Mouse (Mus musculus): ENCODE data around the gene Stub1. TPM values are rescaled to one million over a fixed set of nuclear protein-coding genes. Genes with fewer than 3 reads are reported as not detected.

The Stub1 gene
- total RNA-seq, 2 experiments from 2014 or later, result 80.2 to 81.3 TPM

Small RNA genes within 50 kb of the gene (microRNA-seq; reads per million reads assigned to microRNA genes)
- gene Mir3082 (0 to 0.50 reads per million in 2 experiments), gene Mir6966 (0 to 1.3 reads per million in 2 experiments)

Other genes starting within 250 kb of the Stub1 start
- gene Gng13, start 116.2 kb downstream of the Stub1 start, total RNA-seq (2021), result not detected
- 1 to 10 TPM; 1.3 to 2.5 TPM for gene Chtf18, start 106.0 kb downstream of the Stub1 start, total RNA-seq (2021)
- 1 to 10 TPM; 3.4 to 3.8 TPM for gene Rpusd1, start 105.7 kb downstream of the Stub1 start, total RNA-seq (2021)
- not detected for gene Mslnl, start 97.4 kb downstream of the Stub1 start, total RNA-seq (2021)
- under 1 TPM in 1 of 2 experiments, not detected in 1; 0.74 TPM for gene Msln, start 79.0 kb downstream of the Stub1 start, total RNA-seq (2021)
- 10 to 100 TPM; 27.7 to 28.8 TPM for gene Narfl, start 59.6 kb downstream of the Stub1 start, total RNA-seq (2021)
- gene Haghl, start 47.7 kb downstream of the Stub1 start, total RNA-seq (2021), result 10 to 100 TPM; 13.9 to 16.1 TPM
- gene Ccdc78, start 46.8 kb downstream of the Stub1 start, total RNA-seq (2021), result not detected
- gene Fam173a, start 40.5 kb downstream of the Stub1 start, total RNA-seq (2021), result 10 to 100 TPM; 36.1 to 37.9 TPM
- gene AC134908.4, start 37.7 kb downstream of the Stub1 start, total RNA-seq (2021), result not detected
- gene Metrn, start 36.3 kb downstream of the Stub1 start, total RNA-seq (2021), result 10 to 100 TPM; 46.6 to 60.9 TPM
- gene Fbxl16, start 24.3 kb downstream of the Stub1 start, total RNA-seq (2021), result 1 to 10 TPM in 1 of 2 experiments, under 1 TPM in 1; 0.95 to 2.2 TPM
- gene Wdr24, start 9.8 kb downstream of the Stub1 start, total RNA-seq (2021), result 1 to 10 TPM; 9.1 to 9.2 TPM
- gene Jmjd8, start 4.5 kb downstream of the Stub1 start, total RNA-seq (2021), result 10 to 100 TPM; 20.3 to 23.6 TPM
- 10 to 100 TPM; 11.7 to 12.0 TPM for gene Rhbdl1, start 3.9 kb upstream of the Stub1 start, total RNA-seq (2021)
- gene Gm20683, start 8.4 kb upstream of the Stub1 start, total RNA-seq (2021), result 10 to 100 TPM in 1 of 2 experiments, 1 to 10 TPM in 1; 7.5 to 11.0 TPM
- gene Rhot2, start 11.4 kb upstream of the Stub1 start, total RNA-seq (2021), result 10 to 100 TPM; 38.0 to 47.1 TPM
- 1 to 10 TPM; 1.6 to 2.0 TPM for gene Wdr90, start 28.1 kb upstream of the Stub1 start, total RNA-seq (2021)
- gene Mcrip2, start 35.4 kb upstream of the Stub1 start, total RNA-seq (2021), result 10 to 100 TPM; 52.3 to 73.3 TPM
- gene Mettl26, start 41.7 kb upstream of the Stub1 start, total RNA-seq (2021), result 10 to 100 TPM; 26.1 to 27.7 TPM
- under 1 TPM; 0.49 to 0.55 TPM for gene Wfikkn1, start 47.5 kb upstream of the Stub1 start, total RNA-seq (2021)
- gene Rab40c, start 86.3 kb upstream of the Stub1 start, total RNA-seq (2021), result 10 to 100 TPM; 10.1 to 10.3 TPM
- gene Pigq, start 111.5 kb upstream of the Stub1 start, total RNA-seq (2021), result 10 to 100 TPM; 29.8 to 30.2 TPM
- not detected for gene Nhlrc4, start 111.6 kb upstream of the Stub1 start, total RNA-seq (2021)
- gene A930017K11Rik, start 119.2 kb upstream of the Stub1 start, total RNA-seq (2021), result not detected
- 1 to 10 TPM; 4.3 to 5.9 TPM for gene Capn15, start 152.4 kb upstream of the Stub1 start, total RNA-seq (2021)
- gene Rab11fip3, start 236.2 kb upstream of the Stub1 start, total RNA-seq (2021), result 10 to 100 TPM; 39.2 to 41.3 TPM

Measured in gastrocnemius, postnatal 14 days (tissue).